Mouse (Mus musculus) kidney, embryonic 15.5 days (tissue): ENCODE data around the gene Emc10. TPM values are rescaled to one million over a fixed set of nuclear protein-coding genes. Genes with fewer than 3 reads are reported as not detected.

ENCODE experiments used
- microRNA-seq: library from miRNA; unstranded; fragments of <30 nt; microRNA quantifications from one replicate; pipeline ENCODE4, GENCODE M21; 2016
- polyA plus RNA-seq: library from polyadenylated mRNA; unstranded; fragments of >200 nt; fragmentation: Nextera tagmentation; extraction: Ambion mirVana; gene quantifications from 2 replicates; pipeline ENCODE4 v1.2.1, GENCODE M21; 2015

Gene Emc10
- polyA plus RNA-seq, 1 experiment from 2014 or later, result 120 TPM

Small RNA genes lying within 50 kb of the gene (microRNA-seq; reads per million reads assigned to microRNA genes)
- gene Mir7052 (0.44 reads per million), gene Mir7053 (0.59 reads per million)

Other genes with a start within 250 kb of the Emc10 start
- gene 1700028J19Rik, start 249.8 kb downstream of the Emc10 start, polyA plus RNA-seq, result 1.1 and 1.7 TPM in 2 replicates
- gene 2410002F23Rik, start 249.8 kb downstream of the Emc10 start, polyA plus RNA-seq, result 159 and 163 TPM in 2 replicates
- gene Acp4, start 239.2 kb downstream of the Emc10 start, polyA plus RNA-seq, result 0.13 and 0.21 TPM in 2 replicates
- gene Gm15517, start 235.1 kb downstream of the Emc10 start, polyA plus RNA-seq, result not detected in 2 replicates
- gene Clec11a, start 189.6 kb downstream of the Emc10 start, polyA plus RNA-seq, result 6.0 and 7.0 TPM in 2 replicates
- 1.6 and 2.5 TPM in 2 replicates for gene Shank1, start 186.3 kb downstream of the Emc10 start, polyA plus RNA-seq
- 2.4 and 2.5 TPM in 2 replicates for gene Syt3, start 112.4 kb downstream of the Emc10 start, polyA plus RNA-seq
- gene 1700008O03Rik, start 110.7 kb downstream of the Emc10 start, polyA plus RNA-seq, result 1.1 TPM in 2 replicates
- gene Lrrc4b, start 67.5 kb downstream of the Emc10 start, polyA plus RNA-seq, result 0.36 and 0.44 TPM in 2 replicates
- gene Aspdh, start 31.1 kb downstream of the Emc10 start, polyA plus RNA-seq, result 3.2 and 3.9 TPM in 2 replicates
- 72.5 and 78.9 TPM in 2 replicates for gene Josd2, start 28.5 kb downstream of the Emc10 start, polyA plus RNA-seq
- 14.3 and 16.5 TPM in 2 replicates for gene Fam71e1, start 52 bp upstream of the Emc10 start, polyA plus RNA-seq
- 0.16 and 0.27 TPM in 2 replicates for gene Mybpc2, start 28.1 kb upstream of the Emc10 start, polyA plus RNA-seq
- 0.16 TPM in 1 of 2 replicates, not detected in the other for gene Spib, start 35.5 kb upstream of the Emc10 start, polyA plus RNA-seq
- gene Pold1, start 52.3 kb upstream of the Emc10 start, polyA plus RNA-seq, result 95.4 and 101 TPM in 2 replicates
- 74.6 and 76.8 TPM in 2 replicates for gene Nr1h2, start 57.4 kb upstream of the Emc10 start, polyA plus RNA-seq
- 30.3 and 33.2 TPM in 2 replicates for gene Napsa, start 75.9 kb upstream of the Emc10 start, polyA plus RNA-seq
- gene Kcnc3, start 94.1 kb upstream of the Emc10 start, polyA plus RNA-seq, result 0.17 and 0.30 TPM in 2 replicates
- 1.6 and 2.7 TPM in 2 replicates for gene Myh14, start 174.3 kb upstream of the Emc10 start, polyA plus RNA-seq
- not detected in 2 replicates for gene Izumo2, start 212.2 kb upstream of the Emc10 start, polyA plus RNA-seq